Mouse (Mus musculus): ENCODE data around the gene Lgr5. TPM values are rescaled to one million over a fixed set of nuclear protein-coding genes. Genes with fewer than 3 reads are reported as not detected.

Gene Lgr5
- polyA plus RNA-seq, 1 experiment, result 0.95 TPM

- no peak for DNase-seq (ENCODE audit: low read depth)
Observed at GRCm38 (mm10) chr10:115571317-115571716, 16.3 kb downstream of the Lgr5 start.

DNA sequence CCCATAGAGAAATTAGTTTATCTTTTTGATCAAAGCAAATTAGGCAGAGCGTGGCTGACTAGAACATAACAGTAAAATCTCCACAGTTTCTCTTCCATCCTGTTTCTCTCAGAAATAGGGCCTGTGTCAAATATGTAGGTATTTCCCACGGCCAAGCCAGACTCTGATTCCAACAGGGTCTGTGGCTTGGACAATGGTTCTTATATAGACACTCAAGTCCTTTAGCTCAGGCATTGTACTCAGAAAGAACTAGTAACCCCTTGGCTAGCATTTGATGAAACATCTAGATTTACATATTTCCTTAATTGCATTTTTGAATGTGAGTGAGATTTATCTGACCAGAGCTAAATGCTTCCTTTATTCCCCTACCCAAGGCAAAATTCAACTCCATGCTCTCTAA is 17.0 kb downstream of the Lgr5 start:
- no peak for DNase-seq (ENCODE audit: low read depth)

GRCm38 (mm10) chr10:115569712-115570491 is 17.7 kb downstream of the Lgr5 start, which contains the start of gene A930009A15Rik:
Gene A930009A15Rik (plus strand): TSS chr10:115569986.
- no peak for DNase-seq (ENCODE audit: low read depth)

GRCm38 (mm10) chr10:115563961-115564360 is 23.6 kb downstream of the Lgr5 start:
- no peak for DNase-seq (ENCODE audit: low read depth)

DNA sequence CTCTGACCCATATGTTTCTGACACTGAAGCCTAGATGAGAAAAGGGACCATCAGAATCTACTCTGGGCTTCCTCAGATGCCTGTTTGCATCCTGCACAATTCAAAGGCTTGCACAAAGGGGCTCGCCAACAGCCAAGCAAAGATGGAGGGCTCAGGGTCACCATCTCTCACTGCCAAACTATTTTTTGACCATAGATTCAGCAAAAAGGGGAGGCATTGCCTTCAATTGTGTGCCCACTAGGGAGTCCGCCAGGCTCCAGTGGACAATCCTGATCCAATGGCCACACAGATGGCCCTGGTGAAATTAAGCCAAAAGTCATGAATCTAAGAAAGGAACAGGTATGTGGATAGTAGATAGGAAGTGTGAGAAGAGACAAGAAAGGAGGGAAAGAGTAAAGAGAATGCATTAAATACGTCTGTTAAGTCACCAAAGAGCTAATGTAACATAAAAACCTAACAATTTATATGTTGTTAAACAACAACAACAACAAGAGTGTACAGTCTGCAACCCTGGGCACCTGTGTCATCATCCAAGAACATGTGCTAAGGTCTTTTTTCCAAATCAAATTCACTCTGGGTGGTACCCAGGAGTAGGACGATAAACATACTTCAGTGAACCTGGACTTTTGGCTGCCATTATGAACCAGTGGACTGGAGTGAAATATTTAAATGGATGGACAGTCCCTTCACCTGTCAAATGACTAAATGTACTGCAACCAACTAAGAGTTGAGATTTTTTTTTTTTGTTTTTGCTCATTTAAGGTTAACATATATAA is 24.5 kb downstream of the Lgr5 start:
- DNase-seq (ENCODE audit: low read depth), result no peak

GRCm38 (mm10) chr10:115561136-115561880 is 26.3 kb downstream of the Lgr5 start:
- no peak for DNase-seq (ENCODE audit: low read depth)

- DNase-seq (ENCODE audit: low read depth), result no peak
Observed at GRCm38 (mm10) chr10:115556738-115557242, 30.8 kb downstream of the Lgr5 start.

- DNase-seq (ENCODE audit: low read depth), result no peak
Observed at GRCm38 (mm10) chr10:115555191-115555765, 32.3 kb downstream of the Lgr5 start.

GRCm38 (mm10) chr10:115553352-115554113 is 34.0 kb downstream of the Lgr5 start:
- DNase-seq (ENCODE audit: low read depth), result no peak

GRCm38 (mm10) chr10:115551069-115551468 is 36.5 kb downstream of the Lgr5 start:
- no peak for DNase-seq (ENCODE audit: low read depth)

GRCm38 (mm10) chr10:115550253-115550652 is 37.3 kb downstream of the Lgr5 start:
- DNase-seq (ENCODE audit: low read depth), result no peak

DNA sequence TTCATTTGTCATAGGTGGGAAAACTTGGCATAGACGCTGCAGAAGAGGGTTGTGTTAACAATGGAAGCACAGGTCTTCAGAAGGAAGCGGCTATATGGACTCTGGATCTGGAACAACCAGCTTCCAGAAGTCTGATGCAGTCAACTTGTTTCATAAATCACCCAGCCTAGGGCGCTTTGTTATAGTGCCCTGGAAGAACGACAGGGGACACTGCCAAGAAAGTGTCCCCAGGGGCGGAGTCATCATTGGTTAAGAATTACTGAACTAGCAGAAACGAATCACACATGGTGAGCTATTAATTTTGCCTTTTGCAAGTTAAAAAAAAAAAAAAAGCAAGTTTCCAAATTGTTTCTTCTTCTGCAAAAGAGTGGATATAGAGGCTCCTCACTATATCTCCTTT is 44.7 kb downstream of the Lgr5 start:
- no peak for DNase-seq (ENCODE audit: low read depth)

DNA sequence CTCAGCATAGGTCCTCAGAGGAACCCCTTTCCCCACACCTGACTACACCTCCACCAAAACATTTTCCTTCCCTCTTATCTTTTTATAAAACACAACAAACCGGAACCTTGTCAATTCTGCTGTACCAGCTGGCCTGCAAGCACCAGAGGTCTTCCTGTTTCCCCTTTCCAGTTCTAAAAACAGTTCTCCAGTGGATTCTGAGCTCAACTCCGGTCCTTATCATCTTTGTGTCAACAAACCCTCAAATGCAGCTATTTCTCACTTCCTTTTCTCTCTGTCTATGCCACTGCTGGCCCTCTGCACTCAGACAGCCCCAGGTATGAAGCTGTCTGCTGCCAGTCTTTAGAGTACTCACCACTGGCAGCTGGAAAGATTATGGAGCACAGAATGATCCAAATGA is 56.8 kb downstream of the Lgr5 start:
- DNase-seq (ENCODE audit: low read depth), result no peak

GRCm38 (mm10) chr10:115529768-115530167 is 57.8 kb downstream of the Lgr5 start:
- no peak for DNase-seq (ENCODE audit: low read depth)

DNA sequence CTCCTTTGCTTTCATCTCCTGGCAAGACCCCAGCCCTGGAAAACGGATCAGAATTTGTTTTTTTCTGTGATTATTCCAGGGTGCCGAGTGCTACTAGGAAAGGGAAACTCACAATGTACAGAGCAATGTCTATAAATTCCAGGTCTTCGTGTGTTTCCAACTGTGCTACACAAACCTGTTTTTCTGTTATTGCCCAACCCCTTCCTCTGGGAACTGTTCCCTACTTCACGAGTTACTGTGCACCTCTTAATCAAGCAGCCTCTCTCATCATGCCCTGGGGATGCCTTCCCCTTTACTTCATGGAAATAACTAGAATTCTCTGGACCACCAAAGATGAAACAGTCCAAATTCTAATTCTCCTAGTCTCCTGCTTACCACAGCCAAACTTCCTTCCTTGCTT is 58.7 kb downstream of the Lgr5 start:
- peak; percentile 75 for DNase-seq (ENCODE audit: low read depth)

GRCm38 (mm10) chr10:115521081-115521451 is 66.5 kb downstream of the Lgr5 start:
- DNase-seq (ENCODE audit: low read depth), result no peak

DNA sequence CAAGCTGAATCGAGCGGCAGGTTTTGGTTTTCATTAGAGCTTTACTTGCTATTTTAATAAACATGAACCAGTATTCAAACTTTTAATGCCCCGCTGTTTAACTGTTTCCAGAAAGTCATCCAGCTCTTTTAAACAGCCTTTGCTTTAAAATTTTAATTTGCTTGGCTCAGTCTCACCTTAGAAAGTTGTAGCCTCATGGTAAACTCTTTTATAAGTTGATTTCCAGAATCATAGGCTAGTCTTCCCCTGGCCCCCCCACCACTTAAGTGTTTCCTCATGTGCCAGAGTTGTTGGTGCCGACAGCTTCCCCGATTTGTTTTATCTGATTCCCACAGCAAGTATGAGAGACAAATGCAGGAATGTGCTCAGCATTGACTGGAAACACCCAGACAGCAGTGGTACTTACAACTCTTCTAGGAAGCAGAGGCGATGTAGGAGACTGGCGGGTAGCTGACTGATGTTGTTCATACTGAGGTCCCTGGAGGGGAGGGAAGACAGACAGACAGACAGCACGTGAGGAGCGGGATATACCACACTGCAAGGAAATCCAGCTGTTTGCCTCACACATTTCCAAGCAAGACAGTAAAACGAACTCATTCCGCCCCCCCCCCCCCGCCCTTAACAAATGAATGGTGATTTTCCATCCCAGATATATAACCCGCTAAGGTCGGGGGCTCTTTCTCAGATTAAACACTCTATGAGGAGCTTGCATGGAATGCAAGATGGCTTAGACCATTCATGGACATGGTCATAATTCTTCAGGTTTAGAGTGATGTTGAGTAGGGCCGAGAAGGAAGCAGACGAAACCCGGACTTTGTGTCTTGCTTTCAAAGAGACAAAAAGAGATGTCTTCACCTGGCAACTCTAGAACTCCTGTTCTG is 67.1 kb downstream of the Lgr5 start:
- DNase-seq (ENCODE audit: low read depth), result no peak

- DNase-seq (ENCODE audit: low read depth), result no peak
Observed at GRCm38 (mm10) chr10:115518845-115519244, 68.7 kb downstream of the Lgr5 start.

DNA sequence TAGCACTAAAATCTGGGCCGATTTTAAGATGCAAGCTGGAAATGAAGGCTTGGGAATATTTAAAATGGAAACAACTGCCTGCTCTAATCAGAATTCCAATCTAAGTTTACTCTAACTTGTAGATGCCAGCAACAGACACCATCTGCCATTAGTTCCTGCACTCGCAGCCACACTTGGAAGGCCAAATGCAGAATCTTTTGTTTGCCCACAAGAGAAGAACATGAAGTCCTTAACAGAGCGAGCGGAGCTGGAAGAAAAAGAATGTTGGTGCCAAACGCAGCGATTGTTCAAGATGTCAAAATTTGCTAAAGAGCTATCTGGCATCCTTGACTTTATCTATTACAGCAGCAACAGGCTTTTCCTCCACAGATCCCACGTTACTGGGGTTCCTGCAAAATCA is 72.1 kb downstream of the Lgr5 start:
- DNase-seq (ENCODE audit: low read depth), result no peak

- no peak for DNase-seq (ENCODE audit: low read depth)
Observed at GRCm38 (mm10) chr10:115510959-115511358, 76.6 kb downstream of the Lgr5 start.

Data from gonadal fat pad, adult 2 months (tissue).